Mouse (Mus musculus) neural tube, embryonic 15.5 days (tissue): Measurements from ENCODE around the gene Fggy. TPM values are rescaled to one million over a fixed set of nuclear protein-coding genes. Genes with fewer than 3 reads are reported as not detected.

Experiments used
- ATAC-seq: fragments of 200-750 bp; cut with Nextera tagmentation; 2 replicates; pipeline ENCODE4 v1.8.0; 2017; ENCODE audit warnings: mild to moderate bottlenecking, moderate TSS enrichment, moderate library complexity; ENCODE audit not compliant: low FRiP score
- H3K27ac ChIP-seq: fragments of 300-500 bp; sonication (generic); replicated peaks from 2 replicates; pipeline ENCODE4 v1.5.1; 2015; ENCODE audit warnings: mild to moderate bottlenecking, inconsistent platforms
- H3K27me3 ChIP-seq: fragments of 300-500 bp; sonication (generic); replicated peaks from 2 replicates; pipeline ENCODE4 v1.6.1; 2015; ENCODE audit warnings: inconsistent platforms
- H3K36me3 ChIP-seq: fragments of 300-500 bp; sonication (generic); 2 replicates; pipeline ENCODE4 v1.6.1; 2015; ENCODE audit warnings: inconsistent platforms
- H3K4me1 ChIP-seq: fragments of 300-500 bp; sonication (generic); 2 replicates; pipeline ENCODE4 v1.6.1; 2015; ENCODE audit warnings: inconsistent platforms
- H3K4me2 ChIP-seq: fragments of 300-500 bp; sonication (generic); 2 replicates; pipeline ENCODE4 v1.6.1; 2015; ENCODE audit warnings: inconsistent platforms, mild to moderate bottlenecking, moderate library complexity
- H3K4me3 ChIP-seq: fragments of 300-500 bp; sonication (generic); replicated peaks from 2 replicates; pipeline ENCODE4 v1.5.1; 2015; ENCODE audit warnings: mild to moderate bottlenecking, inconsistent platforms
- H3K9ac ChIP-seq: fragments of 300-500 bp; sonication (generic); replicated peaks from 2 replicates; pipeline ENCODE4 v1.6.1; 2015; ENCODE audit warnings: mild to moderate bottlenecking, inconsistent platforms
- H3K9me3 ChIP-seq: fragments of 300-500 bp; sonication (generic); replicated peaks from 2 replicates; pipeline ENCODE4 v1.6.1; 2016; ENCODE audit warnings: inconsistent platforms
- WGBS: fragments of 180-500 bp; shearing (Covaris S2); methylation state at CpG from one replicate; pipeline ENCODE4 v1.1.7; 2015; ENCODE audit warnings: mixed read lengths; 5-methylcytosine and 5-hydroxymethylcytosine counted together
- polyA plus RNA-seq: library from polyadenylated mRNA; unstranded; fragments of >200 nt; fragmentation: Nextera tagmentation; extraction: Ambion mirVana; gene quantifications from 2 replicates; pipeline ENCODE4 v1.2.1, GENCODE M21; 2015

Gene Fggy
- polyA plus RNA-seq: 7.0 and 8.5 TPM in 2 replicates

GRCm38 (mm10) chr4:95557333-95557956 is at the start of gene Fggy:
TSS of gene Fggy (plus strand) at chr4:95557507.
- H3K4me3 ChIP-seq: peak within 1 kb of the TSS; percentile 45
- peak within 1 kb of the TSS; percentile 58 for H3K9ac ChIP-seq
- 24% methylated on average over 12 of the region's 12 CpGs for WGBS
- peak within 1 kb of the TSS; percentile 83 for H3K27ac ChIP-seq
- peak; percentile 100 for ATAC-seq
- H3K4me1 ChIP-seq: peaks cover 9% of the 10 kb centered on the region
- H3K27me3 ChIP-seq: no peaks in the 10 kb centered on the region
- peak within 1 kb of the TSS; percentile 70 for H3K4me2 ChIP-seq
- H3K9me3 ChIP-seq: no peaks in the 10 kb centered on the region
- no peaks in the 10 kb centered on the region for H3K36me3 ChIP-seq

GRCm38 (mm10) chr4:95507946-95508311 is 49.4 kb upstream of the Fggy start:
- H3K9me3 ChIP-seq: no peaks in the 10 kb centered on the region
- 0 out of 2 replicates have a peak overlapping the region, but pooled peaks have one; percentile 7 for H3K27ac ChIP-seq
- ATAC-seq: no peak; the same call in 1 of the 2 replicates
- H3K4me2 ChIP-seq: no peak overlapping the region
- no peak overlapping the region for H3K9ac ChIP-seq
- no peak overlapping the region for H3K4me3 ChIP-seq
- no peaks in the 10 kb centered on the region for H3K36me3 ChIP-seq
- peaks cover 9% of the 10 kb centered on the region for H3K4me1 ChIP-seq
- 88% methylated on average over 4 of the region's 4 CpGs for WGBS
- H3K27me3 ChIP-seq: no peaks in the 10 kb centered on the region

GRCm38 (mm10) chr4:95518382-95518781 is 38.9 kb upstream of the Fggy start:
- H3K4me3 ChIP-seq: no peak overlapping the region
- H3K27me3 ChIP-seq: no peaks in the 10 kb centered on the region
- no peak overlapping the region for H3K4me2 ChIP-seq
- ATAC-seq: no peak
- no peak overlapping the region for H3K9ac ChIP-seq
- no peaks in the 10 kb centered on the region for H3K9me3 ChIP-seq
- no peak overlapping the region for H3K27ac ChIP-seq
- no peaks in the 10 kb centered on the region for H3K4me1 ChIP-seq
- H3K36me3 ChIP-seq: no peaks in the 10 kb centered on the region
- WGBS: 84% methylated on average over 1 of the region's 1 CpGs

- peak; percentile 82 for ATAC-seq
- no peak overlapping the region for H3K9ac ChIP-seq
- no peak overlapping the region for H3K27ac ChIP-seq
- H3K4me1 ChIP-seq: no peaks in the 10 kb centered on the region
- no peaks in the 10 kb centered on the region for H3K27me3 ChIP-seq
- H3K36me3 ChIP-seq: no peaks in the 10 kb centered on the region
- H3K4me3 ChIP-seq: no peak overlapping the region
- 43% methylated on average over 4 of the region's 4 CpGs for WGBS
- no peak overlapping the region for H3K4me2 ChIP-seq
- no peaks in the 10 kb centered on the region for H3K9me3 ChIP-seq
These were observed 37.2 kb upstream of the Fggy start for GRCm38 (mm10) chr4:95519975-95520642.

- Histone ChIP-seq H3K9me3 (no peaks in the 10 kb centered on the region), H3K4me2 (no peak overlapping the region), H3K27me3 (no peaks in the 10 kb centered on the region), H3K4me3 (no peak overlapping the region), H3K27ac (no peak overlapping the region), H3K9ac (no peak overlapping the region), H3K4me1 (no peaks in the 10 kb centered on the region), H3K36me3 (no peaks in the 10 kb centered on the region)
- peak; percentile 38; the same call in 1 of the 2 replicates for ATAC-seq
- 40% methylated on average over 2 of the region's 2 CpGs for WGBS
These were observed 36.7 kb upstream of the Fggy start for GRCm38 (mm10) chr4:95520643-95521032.

DNA sequence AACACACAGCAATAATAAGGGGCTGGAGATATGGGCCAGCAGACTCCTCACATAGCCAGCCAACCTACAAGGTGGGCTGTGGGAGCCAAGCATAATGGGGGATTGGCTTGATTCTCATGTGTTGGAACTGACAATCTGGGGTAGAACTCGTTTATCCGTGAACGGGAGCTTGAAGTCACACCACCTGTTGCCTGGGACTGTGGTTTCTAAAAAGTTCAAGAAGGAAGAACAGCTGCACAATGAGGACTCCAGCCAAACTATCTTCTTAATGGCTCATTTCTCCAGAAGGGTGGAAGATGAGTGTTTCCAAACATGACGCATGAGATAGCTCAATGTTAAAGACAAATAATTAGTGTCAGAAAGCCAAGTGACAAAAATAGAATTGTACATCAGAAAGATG is 30.7 kb upstream of the Fggy start:
- no peak overlapping the region for H3K9ac ChIP-seq
- no peak for ATAC-seq
- H3K4me2 ChIP-seq: no peak overlapping the region
- no peaks in the 10 kb centered on the region for H3K27me3 ChIP-seq
- H3K27ac ChIP-seq: no peak overlapping the region
- H3K4me1 ChIP-seq: no peaks in the 10 kb centered on the region
- H3K36me3 ChIP-seq: no peaks in the 10 kb centered on the region
- H3K4me3 ChIP-seq: no peak overlapping the region
- no peaks in the 10 kb centered on the region for H3K9me3 ChIP-seq
- 90% methylated on average over 4 of the region's 4 CpGs for WGBS

DNA sequence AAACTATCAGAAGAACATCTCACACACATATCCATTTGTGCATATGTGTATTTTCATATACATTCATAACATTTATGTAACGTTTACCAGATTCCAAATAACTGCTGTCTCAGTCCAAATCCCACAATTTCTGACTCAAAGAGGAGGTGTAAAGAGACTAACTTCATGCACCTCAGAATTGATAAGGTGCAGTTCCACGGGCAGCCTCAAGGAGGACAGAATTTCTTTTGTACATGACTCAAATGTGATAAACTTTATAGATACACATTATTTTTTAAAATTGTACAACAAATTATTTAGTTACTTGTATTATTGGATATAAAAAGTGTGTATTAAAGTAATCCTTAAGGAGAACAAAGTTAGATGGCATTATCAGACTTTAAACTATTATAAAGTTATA is 26.6 kb upstream of the Fggy start:
- ATAC-seq: no peak

GRCm38 (mm10) chr4:95533946-95534345 is 23.4 kb upstream of the Fggy start:
- Histone ChIP-seq H3K4me3 (no peak overlapping the region), H3K9ac (no peak overlapping the region), H3K9me3 (no peaks in the 10 kb centered on the region), H3K4me1 (0 out of 2 replicates have a peak, but pooled peaks cover 2% of the 10 kb centered on the region), H3K4me2 (no peak overlapping the region), H3K36me3 (no peaks in the 10 kb centered on the region), H3K27me3 (no peaks in the 10 kb centered on the region), H3K27ac (no peak overlapping the region)
- whole genome bisulfite sequencing: 95% methylated on average over 3 of the region's 3 CpGs
- ATAC-seq: no peak

More for the DNA sequence above, 26.6 kb upstream of the Fggy start:
- H3K27ac ChIP-seq: no peak overlapping the region
- no peaks in the 10 kb centered on the region for H3K4me1 ChIP-seq
- no peak overlapping the region for H3K4me2 ChIP-seq
- no peaks in the 10 kb centered on the region for H3K36me3 ChIP-seq
- WGBS: 79% methylated on average over 2 of the region's 2 CpGs
- H3K9ac ChIP-seq: no peak overlapping the region
- no peak overlapping the region for H3K4me3 ChIP-seq
- no peaks in the 10 kb centered on the region for H3K9me3 ChIP-seq
- H3K27me3 ChIP-seq: no peaks in the 10 kb centered on the region

GRCm38 (mm10) chr4:95541382-95542038 is 15.8 kb upstream of the Fggy start:
- Histone ChIP-seq H3K27me3 (no peaks in the 10 kb centered on the region), H3K4me2 (no peak overlapping the region), H3K9ac (no peak overlapping the region), H3K9me3 (no peaks in the 10 kb centered on the region), H3K36me3 (no peaks in the 10 kb centered on the region), H3K4me3 (no peak overlapping the region), H3K4me1 (0 out of 2 replicates have a peak, but pooled peaks cover 2% of the 10 kb centered on the region), H3K27ac (no peak overlapping the region)
- no peak for ATAC-seq
- WGBS: 78% methylated on average over 3 of the region's 3 CpGs

DNA sequence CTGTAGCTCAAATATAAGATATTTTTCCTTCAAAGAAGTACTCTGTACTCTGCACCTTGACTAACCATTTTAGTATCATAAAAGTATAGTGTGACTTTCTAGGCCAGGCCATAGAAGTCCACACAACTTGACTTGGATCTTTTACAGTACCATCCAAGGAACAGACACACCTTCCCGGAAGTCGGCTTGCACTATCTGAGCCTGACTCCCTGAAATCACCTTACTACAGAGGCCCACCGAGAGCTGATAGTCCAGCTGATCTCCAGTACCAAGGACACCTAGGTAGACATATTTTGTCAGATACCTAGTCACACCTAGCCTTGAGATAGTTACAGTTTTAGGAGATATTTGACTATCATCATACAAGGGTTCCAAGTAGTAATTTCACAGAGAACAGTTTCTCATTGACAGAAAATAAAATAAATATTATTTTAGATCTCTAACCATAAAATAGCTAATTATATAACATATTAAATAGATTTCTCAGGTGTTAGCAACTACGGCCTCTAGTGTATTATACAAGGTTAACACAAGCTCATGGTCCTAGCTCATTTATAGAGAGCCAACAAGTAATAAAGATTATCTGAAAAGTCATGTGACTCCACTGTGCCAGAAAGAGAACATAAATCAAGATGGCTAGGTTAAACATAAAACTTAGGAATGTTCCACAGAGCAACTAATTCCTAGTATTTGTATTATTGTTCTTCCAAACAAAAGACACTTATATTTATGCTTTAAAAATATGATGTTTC is 15.1 kb upstream of the Fggy start:
- Histone ChIP-seq H3K36me3 (no peaks in the 10 kb centered on the region), H3K9me3 (no peaks in the 10 kb centered on the region), H3K9ac (no peak overlapping the region), H3K27me3 (no peaks in the 10 kb centered on the region), H3K4me1 (no peaks in the 10 kb centered on the region), H3K4me3 (no peak overlapping the region), H3K4me2 (no peak overlapping the region), H3K27ac (no peak overlapping the region)
- no peak for ATAC-seq
- WGBS: 96% methylated on average over 4 of the region's 4 CpGs

DNA sequence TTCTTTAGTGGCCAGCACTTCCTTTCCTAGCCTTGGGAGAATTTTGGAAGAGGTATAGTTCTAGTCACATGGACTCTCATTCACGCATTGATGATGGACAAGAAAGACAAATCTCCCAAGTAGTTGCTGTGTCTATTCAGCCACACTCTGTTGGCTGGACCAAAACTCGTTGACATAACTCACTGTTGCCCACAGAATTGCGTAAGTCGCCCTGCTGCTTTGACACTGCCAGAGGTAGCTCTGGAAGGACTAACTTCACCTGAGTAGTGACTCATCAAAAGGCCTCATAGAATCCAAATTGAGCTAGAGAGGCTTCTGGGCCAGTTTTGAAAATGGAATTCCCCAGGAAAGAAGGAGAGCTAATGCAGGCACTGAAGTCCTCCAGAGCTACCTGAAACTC is 13.8 kb upstream of the Fggy start:
- Histone ChIP-seq H3K36me3 (no peaks in the 10 kb centered on the region), H3K9ac (no peak overlapping the region), H3K4me3 (no peak overlapping the region), H3K27me3 (no peaks in the 10 kb centered on the region), H3K9me3 (no peaks in the 10 kb centered on the region), H3K4me1 (no peaks in the 10 kb centered on the region), H3K4me2 (no peak overlapping the region), H3K27ac (no peak overlapping the region)
- WGBS: 89% methylated on average over 4 of the region's 4 CpGs
- no peak for ATAC-seq
